Mouse (Mus musculus) naive thymus-derived CD4-positive, alpha-beta T cell, adult 2 months (primary cell): Measurements from ENCODE around the gene Gm9733.
A peak's percentile ranks its signal among the peaks of the same experiment; 100 is the strongest.
"Not testable (repeated sequence)": the region's sequence is repeated elsewhere in the genome, so short reads cannot be mapped to it uniquely, and the experiment has no call there.

Experiments
- DNase-seq: peaks from one replicate; pipeline ENCODE4 v3.0.0-alpha.2; 2011; ENCODE audit warnings: low read depth

Gm9733 gene

GRCm38 (mm10) chr3:15332063-15332462, at the start of gene Gm9733:
TSS of gene Gm9733 (minus strand) at chr3:15332302.
- DNase-seq = no peak

- not testable (repeated sequence) for DNase-seq
Measured at GRCm38 (mm10) chr3:15355690-15356089, 23.6 kb upstream of the Gm9733 start.

- DNase-seq = not testable (repeated sequence)
Measured at GRCm38 (mm10) chr3:15350318-15350717, 18.2 kb upstream of the Gm9733 start.

- DNase-seq = not testable (repeated sequence)
Measured at GRCm38 (mm10) chr3:15345606-15346005, 13.5 kb upstream of the Gm9733 start.

GRCm38 (mm10) chr3:15340287-15340686, 8.2 kb upstream of the Gm9733 start:
- DNase-seq = no peak

- DNase-seq = no peak
Measured at GRCm38 (mm10) chr3:15334182-15334581, 2.1 kb upstream of the Gm9733 start.

- no peak for DNase-seq
Measured at GRCm38 (mm10) chr3:15331545-15331944, 557 bp downstream of the Gm9733 start.

GRCm38 (mm10) chr3:15329549-15329948, 2.6 kb downstream of the Gm9733 start:
- no peak for DNase-seq

- DNase-seq = no peak
Measured at GRCm38 (mm10) chr3:15284424-15285328, 47.4 kb downstream of the Gm9733 start.

GRCm38 (mm10) chr3:15275899-15276526, 56.1 kb downstream of the Gm9733 start:
- no peak for DNase-seq

GRCm38 (mm10) chr3:15264450-15264849, 67.7 kb downstream of the Gm9733 start:
- DNase-seq = peak; percentile 34

- DNase-seq = no peak
Measured at GRCm38 (mm10) chr3:15255726-15256125, 76.4 kb downstream of the Gm9733 start.
